Mouse (Mus musculus) erythroblast, embryonic 14.5 days (primary cell): ENCODE measurements around the gene Dpep3.

Source experiments
- GATA1 ChIP-seq: IDR thresholded peaks from 2 replicates; pipeline ENCODE4 v1.6.1; 2012; ENCODE audit warnings: low read length, inconsistent platforms, mixed read lengths
- TAL1 ChIP-seq: IDR thresholded peaks from 3 replicates; pipeline ENCODE4 v1.6.1; 2012; ENCODE audit warnings: low read length, inconsistent platforms, mixed read lengths

GRCm38 (mm10) chr8:105969367-105969766 is 9.9 kb downstream of the Dpep3 start:
- TF ChIP-seq GATA1 (no peak), TAL1 (no peak)
